Mouse (Mus musculus): ENCODE results near the gene Mmp11. TPM values are rescaled to one million over a fixed set of nuclear protein-coding genes. Genes with fewer than 3 reads are reported as not detected.

Gene Mmp11
- total and polyA plus RNA-seq, 2 experiments from 2014 or later = 12.6 to 29.4 TPM

DNA sequence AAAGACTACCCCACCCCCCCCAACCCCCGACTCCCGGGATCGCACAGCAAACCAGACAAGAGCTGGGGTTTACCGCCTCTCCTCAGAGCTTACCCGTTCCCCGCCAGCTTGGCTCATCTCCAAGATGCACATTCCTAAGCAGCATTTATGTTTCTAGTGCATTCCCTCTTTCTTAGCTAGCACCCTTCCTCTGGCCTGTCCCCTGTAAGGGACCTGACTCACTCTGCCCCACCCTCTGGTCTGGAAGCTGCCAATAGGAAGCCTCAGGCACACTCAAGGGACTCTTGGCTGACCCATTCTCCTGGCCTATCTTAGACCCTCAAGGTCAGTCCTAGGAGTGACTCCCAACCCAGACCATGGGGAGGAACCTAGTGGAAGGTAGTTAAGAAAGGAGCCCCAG is 6.0 kb downstream of the Mmp11 start:
- H3K36me3 ChIP-seq (replicated peaks; ENCODE audit: control insufficient read depth, insufficient read depth, low read length) = peaks cover 25% of the 10 kb centered on the region
- TF ChIP-seq CTCF (IDR thresholded peaks at IDR 0.05; ENCODE audit: low read depth) (no peak), EP300 (IDR thresholded peaks at IDR 0.05; ENCODE audit: low read depth) (no peak)
- no peaks in the 10 kb centered on the region; the same call in 1 of the 2 replicates for H3K27me3 ChIP-seq (ENCODE audit: control insufficient read depth, insufficient read depth, low read length)
- peak overlapping the region; percentile 8; the same call in 1 of the 2 replicates for H3K4me2 ChIP-seq (ENCODE audit: low read depth, low read length)
- H3K4me3 ChIP-seq (ENCODE audit: low read depth, low read length) = no peak overlapping the region
- H3K4me1 ChIP-seq (ENCODE audit: control insufficient read depth, insufficient read depth) = peaks cover 28% of the 10 kb centered on the region
- H3K9ac ChIP-seq (replicated peaks; ENCODE audit: low read depth, low read length) = no peak overlapping the region
- 21% methylated on average over 6 of the region's 6 CpGs for whole genome bisulfite sequencing
- DNase-seq (ENCODE audit: low spot score) (peak; percentile 27), ATAC-seq (ENCODE audit: insufficient read depth, low read depth) (no peak)
- H3K27ac ChIP-seq (ENCODE audit: low read depth) = no peak overlapping the region
- no peaks in the 10 kb centered on the region for H3K9me3 ChIP-seq (replicated peaks; ENCODE audit: control insufficient read depth, low read length)

DNA sequence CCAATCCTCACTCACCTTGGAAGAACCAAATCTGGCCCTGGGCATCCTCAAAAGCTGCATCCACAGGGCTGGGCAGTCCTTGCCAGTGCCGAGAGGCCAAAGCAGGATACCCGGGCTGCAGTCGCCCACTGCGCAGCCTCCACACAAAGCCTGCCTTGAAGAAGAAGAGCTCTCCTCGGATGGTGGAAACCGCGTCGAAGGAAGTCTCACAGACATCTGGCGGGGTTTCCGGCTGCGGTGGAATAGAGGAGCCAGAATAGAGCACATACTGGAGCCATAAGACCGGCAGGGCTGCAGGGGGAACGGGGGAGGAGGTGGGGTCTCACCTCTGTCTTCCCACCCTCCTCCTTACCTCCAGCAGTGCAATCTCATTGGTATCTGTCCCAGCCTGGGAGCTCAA is 9.9 kb downstream of the Mmp11 start:
- H3K9me3 ChIP-seq (replicated peaks; ENCODE audit: control insufficient read depth, low read length) = no peaks in the 10 kb centered on the region
- H3K4me2 ChIP-seq (ENCODE audit: low read depth, low read length) = no peak overlapping the region
- no peak overlapping the region for H3K9ac ChIP-seq (replicated peaks; ENCODE audit: low read depth, low read length)
- peaks cover 28% of the 10 kb centered on the region for H3K36me3 ChIP-seq (replicated peaks; ENCODE audit: control insufficient read depth, insufficient read depth, low read length)
- ATAC-seq (ENCODE audit: insufficient read depth, low read depth) (no peak), DNase-seq (ENCODE audit: low spot score) (no peak)
- no peaks in the 10 kb centered on the region; the same call in 1 of the 2 replicates for H3K27me3 ChIP-seq (ENCODE audit: control insufficient read depth, insufficient read depth, low read length)
- no peak for TF ChIP-seq CTCF (IDR thresholded peaks at IDR 0.05; ENCODE audit: low read depth)
- TF ChIP-seq EP300 (IDR thresholded peaks at IDR 0.05; ENCODE audit: low read depth) = no peak
- no peak overlapping the region for H3K27ac ChIP-seq (ENCODE audit: low read depth)
- H3K4me3 ChIP-seq (ENCODE audit: low read depth, low read length) = no peak overlapping the region
- WGBS = 68% methylated on average over 13 of the region's 13 CpGs
- H3K4me1 ChIP-seq (ENCODE audit: control insufficient read depth, insufficient read depth) = peaks cover 19% of the 10 kb centered on the region

- peaks cover 28% of the 10 kb centered on the region for H3K36me3 ChIP-seq (replicated peaks; ENCODE audit: control insufficient read depth, insufficient read depth, low read length)
- H3K9ac ChIP-seq (replicated peaks; ENCODE audit: low read depth, low read length) = no peak overlapping the region
- H3K9me3 ChIP-seq (replicated peaks; ENCODE audit: control insufficient read depth, low read length) = no peaks in the 10 kb centered on the region
- no peak overlapping the region for H3K4me3 ChIP-seq (ENCODE audit: low read depth, low read length)
- no peak for TF ChIP-seq EP300 (IDR thresholded peaks at IDR 0.05; ENCODE audit: low read depth)
- no peak for TF ChIP-seq CTCF (IDR thresholded peaks at IDR 0.05; ENCODE audit: low read depth)
- no peak for DNase-seq (ENCODE audit: low spot score)
- no peak overlapping the region for H3K27ac ChIP-seq (ENCODE audit: low read depth)
- no peaks in the 10 kb centered on the region for H3K27me3 ChIP-seq (ENCODE audit: control insufficient read depth, insufficient read depth, low read length)
- H3K4me2 ChIP-seq (ENCODE audit: low read depth, low read length) = no peak overlapping the region
- ATAC-seq (ENCODE audit: insufficient read depth, low read depth) = no peak
- H3K4me1 ChIP-seq (ENCODE audit: control insufficient read depth, insufficient read depth) = peaks cover 14% of the 10 kb centered on the region
- WGBS = 64% methylated on average over 2 of the region's 2 CpGs
These were observed 12.0 kb downstream of the Mmp11 start for GRCm38 (mm10) chr10:75924324-75924723.

- Histone ChIP-seq H3K9me3 (replicated peaks; ENCODE audit: control insufficient read depth, low read length) (no peaks in the 10 kb centered on the region), H3K27me3 (ENCODE audit: control insufficient read depth, insufficient read depth, low read length) (no peaks in the 10 kb centered on the region), H3K36me3 (replicated peaks; ENCODE audit: control insufficient read depth, insufficient read depth, low read length) (peaks cover 20% of the 10 kb centered on the region), H3K4me2 (ENCODE audit: low read depth, low read length) (peak overlapping the region; percentile 98), H3K4me1 (ENCODE audit: control insufficient read depth, insufficient read depth) (peaks cover 14% of the 10 kb centered on the region), H3K9ac (replicated peaks; ENCODE audit: low read depth, low read length) (peak overlapping the region; percentile 88), H3K4me3 (ENCODE audit: low read depth, low read length) (peak overlapping the region; percentile 99), H3K27ac (ENCODE audit: low read depth) (peak overlapping the region; percentile 94)
- DNase-seq (ENCODE audit: low spot score) (no peak), ATAC-seq (ENCODE audit: insufficient read depth, low read depth) (peak; percentile 27)
- WGBS = 5% methylated on average over 22 of the region's 22 CpGs
- TF ChIP-seq EP300 (IDR thresholded peaks at IDR 0.05; ENCODE audit: low read depth) (no peak), CTCF (IDR thresholded peaks at IDR 0.05; ENCODE audit: low read depth) (no peak)
These were observed 14.4 kb downstream of the Mmp11 start for GRCm38 (mm10) chr10:75921726-75922560.

- peak within 1 kb of the TSS; percentile 88 for H3K9ac ChIP-seq (replicated peaks; ENCODE audit: low read depth, low read length)
- H3K9me3 ChIP-seq (replicated peaks; ENCODE audit: control insufficient read depth, low read length) = no peaks in the 10 kb centered on the region
- ATAC-seq (ENCODE audit: insufficient read depth, low read depth) (peak; percentile 96), DNase-seq (ENCODE audit: low spot score) (peak; percentile 98)
- H3K4me1 ChIP-seq (ENCODE audit: control insufficient read depth, insufficient read depth) = peaks cover 14% of the 10 kb centered on the region
- H3K27me3 ChIP-seq (ENCODE audit: control insufficient read depth, insufficient read depth, low read length) = no peaks in the 10 kb centered on the region
- peak within 1 kb of the TSS; percentile 99 for H3K4me3 ChIP-seq (ENCODE audit: low read depth, low read length)
- peaks cover 23% of the 10 kb centered on the region for H3K36me3 ChIP-seq (replicated peaks; ENCODE audit: control insufficient read depth, insufficient read depth, low read length)
- H3K4me2 ChIP-seq (ENCODE audit: low read depth, low read length) = peak within 1 kb of the TSS; percentile 98
- WGBS = under 1% methylated on average over 76 of the region's 76 CpGs
- peak within 1 kb of the TSS; percentile 94 for H3K27ac ChIP-seq (ENCODE audit: low read depth)
- TF ChIP-seq CTCF (IDR thresholded peaks at IDR 0.05; ENCODE audit: low read depth) = no peak
- TF ChIP-seq EP300 (IDR thresholded peaks at IDR 0.05; ENCODE audit: low read depth) = no peak
These were observed 15.1 kb downstream of the Mmp11 start, which contains the start of gene Smarcb1 for GRCm38 (mm10) chr10:75921026-75921725. TSS of gene Smarcb1 (minus strand) at chr10:75921617.

Measured in heart, postnatal 0 days (tissue).